ENCODE assay signal across 9 mouse cellular contexts in genomic region chr11:57011024-57011690, GRCm38 (mm10). TPM values are rescaled to one million over a fixed set of nuclear protein-coding genes. Genes with fewer than 3 reads are reported as not detected.
DNase-seq lines count a peak whose midpoint lies in the region; ATAC-seq and TF ChIP-seq lines count a peak whose summit lies in the region.
"Had no signal": no experiment of that assay in that cellular context is flagged by ENCODE, and none has a peak within 500 bp of the region (broad histone marks: within the 10 kb centered on the region; RNA-seq: fewer than 3 reads in every experiment).

Gene Gria1 (plus strand): TSS chr11:57011387.

- TF ChIP-seq POLR2A in limb, embryonic 14.5 days (IDR thresholded peaks at IDR 0.05; ENCODE audit: borderline replicate concordance, extremely low read depth, insufficient read depth, insufficient read length) = no peak

- H3K36me3 ChIP-seq in limb, embryonic 14.5 days (ENCODE audit: control insufficient read depth, insufficient read depth, low read length) = no peaks in the 10 kb centered on the region
- H3K36me3 ChIP-seq: liver, embryonic 15.5 days had no signal

- peak; percentile 51 for ATAC-seq in frontal cortex, adult (ENCODE audit: low TSS enrichment)
- no peak for ATAC-seq in limb, embryonic 14.5 days (ENCODE audit: low FRiP score, low read depth)

- no peak within 1 kb of the TSS for H3K4me3 ChIP-seq in limb, embryonic 14.5 days (replicated peaks; ENCODE audit: low read length)
- H3K4me3 ChIP-seq: liver, embryonic 15.5 days had no signal

- no peaks in the 10 kb centered on the region for H3K4me1 ChIP-seq in limb, embryonic 14.5 days (ENCODE audit: control insufficient read depth, insufficient read depth, low read length)
- H3K4me1 ChIP-seq: liver, embryonic 15.5 days had no signal

- no peak for DNase-seq in frontal cortex, postnatal 36 days (ENCODE audit: low spot score in 2 of 2)
- DNase-seq in right cerebral cortex, postnatal 14 days = peak; percentile 30
- DNase-seq in right cerebral cortex, postnatal 36 days (ENCODE audit: low spot score in 2 of 2) = no peak
- DNase-seq in limb, embryonic 14.5 days (ENCODE audit: low spot score) = no peak
- no peak for DNase-seq in B cell, adult 2 months
- DNase-seq in kidney, postnatal 36 days = no peak
- DNase-seq in c-Kit-positive CD71-positive TER-119-positive erythroid progenitor cells, embryonic 14.5 days (ENCODE audit: low spot score) = no peak

- H3K9me3 ChIP-seq in limb, embryonic 14.5 days (ENCODE audit: control insufficient read depth, low read length) = no peaks in the 10 kb centered on the region
- H3K9me3 ChIP-seq: liver, embryonic 15.5 days had no signal

- H3K27ac ChIP-seq in limb, embryonic 14.5 days (replicated peaks; ENCODE audit: low read depth, low read length) = no peak within 1 kb of the TSS
- H3K27ac ChIP-seq: liver, embryonic 15.5 days had no signal

- 36% methylated on average over 6 of the region's 6 CpGs for WGBS in limb, embryonic 14.5 days

- peak within 1 kb of the TSS; percentile 41 for H3K4me2 ChIP-seq in limb, embryonic 14.5 days (replicated peaks; ENCODE audit: low read depth, low read length, severe bottlenecking)
- H3K4me2 ChIP-seq: liver, embryonic 15.5 days had no signal

- H3K9ac ChIP-seq in limb, embryonic 14.5 days (ENCODE audit: low read depth, low read length, severe bottlenecking) = no peak within 1 kb of the TSS
- H3K9ac ChIP-seq: liver, embryonic 15.5 days had no signal

- peaks cover 4% of the 10 kb centered on the region; the same call in 1 of the 2 replicates for H3K27me3 ChIP-seq in limb, embryonic 14.5 days (ENCODE audit: control insufficient read depth, insufficient read depth, low read length)
- H3K27me3 ChIP-seq: liver, embryonic 15.5 days had no signal

RNA-seq across cellular contexts. Expression of gene Gria1, which starts in this region (rescaled TPM):
- 2.2 and 2.3 TPM in 2 replicates for polyA plus RNA-seq in limb, embryonic 14.5 days (2012; rRNA removed)
- 1.7 and 2.1 TPM in 2 replicates for polyA plus RNA-seq in limb, embryonic 14.5 days (2014; fragmentation: Nextera tagmentation; extraction: Ambion mirVana)
